Mouse (Mus musculus) c-Kit-positive CD71-positive TER-119-positive erythroid progenitor cells, embryonic 14.5 days (primary cell): ENCODE data around the gene Acox1.

Experiments used
- DNase-seq: peaks from one replicate; pipeline ENCODE4 v3.0.0-alpha.2; 2013; ENCODE audit warnings: low spot score

The Acox1 gene

DNA sequence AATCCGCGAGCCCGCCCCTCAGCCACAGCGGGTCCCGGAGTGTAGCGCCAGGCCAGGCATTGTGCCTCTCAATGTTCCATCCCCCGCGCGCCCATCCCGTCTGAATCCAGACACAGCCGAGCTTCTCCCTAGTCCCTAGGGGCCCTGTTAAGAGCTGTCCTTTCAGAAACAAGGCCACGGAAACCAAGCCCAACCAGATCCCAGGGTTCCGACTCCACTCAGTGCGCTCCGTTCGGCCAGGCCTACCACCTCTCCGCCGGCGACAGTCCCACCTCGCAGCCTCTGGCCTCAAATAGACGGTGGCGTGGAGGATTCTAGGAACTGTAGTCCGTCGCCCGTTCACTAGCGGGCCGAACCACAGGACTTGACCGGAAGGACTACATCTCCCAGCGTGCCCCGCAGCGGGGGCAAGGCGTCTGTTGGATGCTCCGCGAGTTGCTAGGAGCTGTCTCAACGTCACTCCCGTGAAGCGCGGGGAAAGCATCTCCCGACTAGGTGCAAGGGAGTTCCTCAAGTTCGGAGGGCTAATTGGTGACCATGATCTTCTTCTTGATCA is 30.9 kb downstream of the Acox1 start, which contains the start of gene Fbf1:
TSS of gene Fbf1 (minus strand) at position 283 of the 556 bp plus-strand sequence.
- peak; percentile 88 for DNase-seq

GRCm38 (mm10) chr11:116167232-116167631 is 31.6 kb downstream of the Acox1 start:
- peak; percentile 34 for DNase-seq

- no peak for DNase-seq
Measured at GRCm38 (mm10) chr11:116163002-116163401, 35.8 kb downstream of the Acox1 start.

DNA sequence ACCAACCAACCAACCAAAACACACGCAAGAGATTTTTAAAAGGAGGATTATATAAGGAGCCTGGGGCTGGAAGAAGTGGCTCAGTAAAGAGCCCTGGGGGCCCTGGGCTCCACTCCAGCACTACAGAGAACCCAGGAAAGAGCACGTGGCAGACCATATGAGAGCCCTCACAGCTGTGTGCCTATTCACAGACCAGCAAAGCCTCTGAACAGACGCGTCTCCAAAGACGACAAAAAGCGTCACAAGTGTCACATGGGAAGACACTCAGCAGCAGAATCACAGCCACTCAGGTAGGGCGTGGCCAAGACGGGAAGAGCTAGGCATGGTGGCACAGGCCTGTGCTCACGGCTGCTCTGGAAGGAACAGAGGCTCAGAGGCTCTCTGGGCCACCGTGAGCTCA is 36.7 kb downstream of the Acox1 start:
- no peak for DNase-seq

GRCm38 (mm10) chr11:116161312-116161711 is 37.5 kb downstream of the Acox1 start:
- DNase-seq: no peak

GRCm38 (mm10) chr11:116150960-116151359 is 47.9 kb downstream of the Acox1 start:
- DNase-seq: no peak

DNA sequence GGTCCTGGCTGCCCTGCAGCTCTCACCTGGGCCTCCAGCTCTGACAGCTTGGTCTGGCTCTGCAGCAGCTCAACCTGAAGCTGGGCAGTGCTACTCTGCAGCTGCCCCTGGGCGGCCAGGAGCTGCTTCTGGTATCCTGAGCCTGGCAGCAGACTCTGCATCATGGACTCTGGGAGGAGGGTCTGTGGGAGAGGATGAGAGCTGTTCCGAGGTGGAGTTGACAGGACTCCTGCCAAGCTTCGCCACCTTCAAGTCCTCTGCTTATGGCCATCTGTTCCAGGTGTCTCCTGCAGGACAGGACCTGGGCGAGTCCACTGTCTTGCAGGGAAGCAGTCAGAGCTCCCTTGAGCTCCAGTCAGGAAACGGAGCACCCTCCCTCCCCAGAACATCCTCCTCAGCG is 49.5 kb downstream of the Acox1 start:
- no peak for DNase-seq

DNA sequence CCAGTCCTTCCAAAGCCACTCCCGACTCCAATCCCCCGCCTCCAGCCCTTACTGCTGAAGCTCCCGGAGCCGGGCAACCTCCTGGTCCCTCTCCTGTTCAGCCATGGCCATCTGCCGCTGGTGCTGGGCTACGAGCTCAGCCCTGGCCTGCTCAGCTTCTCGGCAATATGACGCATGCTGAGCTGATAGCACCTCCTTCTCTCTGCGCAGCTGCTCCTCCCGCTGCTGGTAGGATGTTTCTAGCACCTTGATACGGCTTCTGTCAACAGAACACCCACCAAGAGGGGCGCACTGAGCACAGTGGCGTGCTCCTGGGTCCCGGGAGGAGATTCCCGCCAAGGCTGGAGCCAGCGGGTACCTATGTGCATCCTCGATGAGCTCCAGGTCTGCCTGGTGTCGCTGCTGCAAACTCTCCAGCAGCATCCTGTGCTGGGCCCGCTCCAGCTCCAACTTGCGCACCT is 50.1 kb downstream of the Acox1 start:
- DNase-seq: no peak

DNA sequence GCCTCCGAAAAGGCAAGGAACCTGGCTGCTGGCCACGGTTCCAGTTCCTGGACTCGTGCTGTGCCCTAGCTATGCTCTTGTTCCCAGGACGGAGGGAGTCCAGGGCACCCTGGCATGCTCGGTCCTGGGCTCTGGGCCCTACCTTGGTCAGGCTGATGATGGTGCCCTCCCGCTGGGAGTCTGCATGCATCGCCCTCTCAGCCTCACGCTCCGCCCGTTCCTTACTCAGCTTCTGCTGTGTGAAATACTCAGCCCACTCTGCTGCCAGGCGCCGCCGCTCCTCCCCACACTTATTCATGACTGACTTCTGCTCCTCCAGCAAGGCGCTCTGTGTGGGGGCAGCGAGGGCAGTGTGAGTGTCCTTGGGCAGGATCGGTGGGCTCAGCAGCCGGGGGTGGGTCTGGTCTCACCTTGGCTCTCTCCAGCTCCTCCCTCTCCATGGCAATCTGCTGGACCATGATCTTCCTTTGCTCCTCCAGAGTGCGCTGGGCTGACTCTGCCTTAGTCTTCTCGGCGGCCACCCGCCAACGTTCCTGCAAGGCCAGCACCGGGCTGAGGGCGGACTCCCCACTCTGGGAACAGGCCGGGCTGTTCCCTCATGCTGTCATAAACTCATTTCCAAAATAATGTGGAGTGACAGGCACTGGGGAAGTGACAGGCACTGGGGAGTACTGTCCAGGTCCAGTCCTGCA is 52.4 kb downstream of the Acox1 start:
- DNase-seq: no peak

DNA sequence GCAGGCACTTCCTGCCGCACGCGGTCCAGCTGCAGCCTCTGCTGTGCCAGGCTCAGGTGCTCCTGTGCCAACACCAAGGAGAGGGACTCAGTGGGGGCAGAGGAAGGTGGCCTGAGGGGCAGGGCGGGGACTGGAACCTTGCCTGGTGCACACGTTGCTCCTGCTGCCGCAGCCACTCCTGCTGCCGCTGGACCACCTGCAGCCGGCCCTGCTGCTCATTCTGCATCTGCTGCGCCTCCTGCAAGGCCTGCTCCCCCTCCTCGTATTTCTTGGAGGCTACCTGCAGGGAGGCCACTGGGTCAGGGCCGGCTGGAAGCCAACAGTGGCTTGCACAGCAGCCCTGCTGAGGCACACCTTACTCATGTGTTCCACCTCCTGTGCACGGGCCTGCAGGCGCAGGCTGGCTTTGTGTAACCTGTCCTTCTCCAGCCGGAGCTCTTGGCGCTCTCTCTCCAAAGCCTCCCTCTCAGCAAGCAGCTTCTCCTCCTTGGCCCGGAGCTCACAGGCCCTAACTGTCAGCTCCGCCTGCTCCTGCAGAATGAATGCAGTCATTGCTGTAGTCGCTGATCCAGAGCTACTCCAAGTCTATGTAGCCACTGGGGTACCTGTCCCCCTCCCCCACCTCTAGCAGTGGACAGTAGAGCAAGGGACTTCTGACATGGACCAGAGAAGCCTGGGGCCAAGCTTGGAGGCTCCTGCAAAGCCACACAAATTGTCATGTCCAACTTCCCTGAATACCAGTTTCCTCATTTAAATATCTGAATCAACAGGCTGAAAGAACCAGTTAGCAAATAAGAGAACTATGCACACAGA is 53.2 kb downstream of the Acox1 start:
- DNase-seq: no peak

- DNase-seq: no peak
Measured at GRCm38 (mm10) chr11:116143468-116143867, 55.4 kb downstream of the Acox1 start.

- DNase-seq: peak; percentile 75
Measured at GRCm38 (mm10) chr11:116142211-116142991, 56.4 kb downstream of the Acox1 start.

- peak; percentile 97 for DNase-seq
Measured at GRCm38 (mm10) chr11:116138468-116139138, 60.2 kb downstream of the Acox1 start, which contains the start of gene Mrpl38. Gene Mrpl38, minus strand, starts transcription at chr11:116138868.

DNA sequence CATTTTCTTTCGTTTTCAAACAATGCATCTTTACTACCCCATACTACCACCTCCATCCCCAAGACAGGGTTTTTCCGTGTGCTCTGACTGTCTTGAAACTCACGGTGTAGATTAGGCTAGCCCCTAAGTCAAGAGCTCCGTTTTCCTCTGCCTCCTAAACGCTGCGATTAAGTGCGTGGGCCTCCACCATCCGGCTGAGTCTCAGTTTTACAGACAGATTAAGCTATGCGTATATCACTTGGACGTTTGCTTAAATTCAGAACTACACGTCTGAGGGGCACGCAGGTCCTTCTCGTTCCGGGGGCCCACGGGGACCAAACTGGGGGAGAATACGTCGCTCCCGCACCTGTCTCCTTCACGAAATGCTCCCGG is 60.8 kb downstream of the Acox1 start:
- no peak for DNase-seq

DNA sequence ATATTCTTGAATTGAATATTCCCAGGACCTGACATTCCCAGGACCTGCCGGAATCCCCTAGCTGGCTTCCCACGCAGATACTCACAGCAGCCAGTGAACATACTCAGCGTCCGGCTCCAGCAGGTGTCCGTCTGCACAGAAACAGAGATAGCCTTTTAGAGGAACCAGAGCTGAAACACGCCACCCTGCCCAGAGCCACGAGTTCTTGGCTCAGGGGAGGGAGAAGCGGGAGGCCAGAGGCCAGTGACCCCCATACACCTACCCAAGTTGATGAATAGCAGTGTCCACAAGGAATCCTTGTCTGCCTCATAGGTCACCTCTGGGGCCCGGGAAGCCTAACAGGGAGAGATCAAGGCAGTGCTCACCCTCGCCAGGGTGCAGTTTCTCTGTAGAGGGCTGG is 64.7 kb downstream of the Acox1 start:
- no peak for DNase-seq

- DNase-seq: no peak
Measured at GRCm38 (mm10) chr11:116133497-116133896, 65.3 kb downstream of the Acox1 start.

GRCm38 (mm10) chr11:116132366-116133333 is 66.2 kb downstream of the Acox1 start:
- DNase-seq: no peak

DNA sequence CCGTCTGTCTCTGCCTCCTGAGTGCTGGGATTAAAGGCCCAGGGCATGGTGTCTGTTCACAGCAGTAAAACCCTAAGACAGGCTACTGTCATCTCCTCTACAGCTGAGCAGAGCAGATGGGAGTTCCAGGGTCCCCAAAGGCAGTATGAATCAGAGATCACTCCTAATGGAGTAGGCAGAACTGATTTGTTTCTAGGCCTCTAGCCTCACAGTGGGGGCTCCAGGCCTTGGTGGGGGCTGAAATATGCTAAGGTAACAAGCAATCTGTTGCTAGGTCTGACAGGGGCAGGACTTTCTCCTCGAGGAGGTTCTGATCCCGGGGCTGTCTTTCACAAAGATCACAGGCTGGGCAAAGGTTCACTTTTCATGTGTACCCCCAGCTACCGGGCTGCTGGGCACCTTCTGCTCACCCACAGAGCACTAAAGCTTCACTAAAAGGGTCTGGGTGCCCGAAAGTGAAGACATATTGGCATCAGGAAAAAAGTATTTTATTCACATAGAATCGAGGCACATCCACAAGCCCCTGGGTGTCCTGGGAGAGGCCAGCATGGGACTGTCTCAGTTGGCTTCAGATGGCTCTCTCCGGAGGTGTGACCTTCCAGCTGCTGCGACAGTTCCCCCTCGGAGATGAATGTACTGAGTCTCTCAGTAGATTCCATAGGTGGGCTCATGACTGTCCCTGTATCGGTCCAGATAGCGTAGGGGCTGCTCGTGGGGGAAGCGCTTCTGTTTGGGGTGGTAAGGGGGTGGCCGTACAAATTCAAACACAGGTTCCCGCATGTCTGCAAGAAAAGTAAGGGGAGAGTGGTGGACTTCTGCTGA is 67.3 kb downstream of the Acox1 start:
- no peak for DNase-seq

DNA sequence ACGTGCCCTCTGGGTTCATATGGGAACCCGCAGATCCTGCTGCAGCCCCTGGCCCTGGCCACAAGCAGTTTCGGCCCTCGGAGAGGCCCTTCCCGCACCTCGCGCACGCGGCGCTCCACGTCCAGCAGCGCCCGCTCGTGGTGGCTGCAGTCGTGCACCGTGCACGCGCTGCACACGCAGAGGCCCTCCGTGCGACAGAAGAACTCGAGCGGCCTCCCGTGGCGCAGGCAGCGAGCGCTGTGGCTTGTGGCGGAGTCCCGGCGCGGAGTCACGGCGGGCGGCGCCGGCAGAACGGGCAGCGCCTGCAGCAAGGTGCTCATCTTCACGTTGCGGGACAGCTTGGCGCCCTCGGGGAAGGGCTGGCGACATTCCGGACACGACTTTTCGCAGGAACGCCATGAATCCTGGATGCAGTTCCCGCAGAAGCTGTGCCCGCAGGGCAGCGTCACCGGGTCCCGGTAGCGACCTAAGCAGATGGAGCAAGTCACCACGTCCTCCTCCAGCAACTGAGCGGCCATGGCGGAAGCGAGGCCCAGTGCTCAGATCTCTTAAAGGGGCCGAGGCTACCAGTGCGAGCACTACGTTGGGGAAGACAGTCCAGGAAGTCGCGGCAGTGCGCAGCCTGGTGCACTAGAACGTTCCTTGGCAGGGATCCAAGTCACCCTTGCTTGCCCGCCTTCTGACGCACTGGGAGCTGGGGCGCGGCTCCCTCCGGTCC is 68.2 kb downstream of the Acox1 start, which contains the start of gene Trim65:
TSS of gene Trim65 (minus strand) at position 641 of the 718 bp plus-strand sequence.
- peak; percentile 75 for DNase-seq
